Mouse (Mus musculus): Measurements from ENCODE around the gene Olfr231. TPM values are rescaled to one million over a fixed set of nuclear protein-coding genes. Genes with fewer than 3 reads are reported as not detected.

Olfr231 gene
- polyA plus RNA-seq (2016; fragmentation: Nextera tagmentation; extraction: Ambion mirVana): not detected in 2 replicates

DNA sequence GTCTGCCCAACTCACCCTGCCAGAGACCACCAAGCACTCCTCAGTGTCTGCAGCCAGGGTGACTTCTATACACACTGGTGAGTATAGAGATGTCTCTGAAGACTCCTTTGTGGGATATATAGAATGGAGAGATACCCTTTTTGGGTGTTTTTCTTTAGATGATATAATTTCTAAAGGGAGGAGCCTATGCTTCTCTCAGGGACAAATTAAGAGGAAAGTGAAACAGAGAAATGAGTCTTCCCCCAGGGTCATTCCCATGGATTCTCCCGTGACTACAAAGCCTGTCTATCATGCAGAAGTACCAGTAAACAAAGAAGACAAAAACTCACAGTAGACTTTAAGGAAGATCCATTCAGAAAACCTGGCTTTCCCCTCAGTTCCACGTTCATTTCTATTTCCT is at the start of gene Olfr231:
Gene Olfr231, minus strand, starts transcription at position 101 of the 400 bp plus-strand sequence.
- H3K36me3 ChIP-seq: no peaks in the 10 kb centered on the region
- no peak within 1 kb of the TSS for H3K4me3 ChIP-seq
- H3K4me1 ChIP-seq (replicated peaks): no peaks in the 10 kb centered on the region
- no peak for ATAC-seq (ENCODE audit: insufficient number of reproducible peaks, low FRiP score)
- WGBS: 61% methylated on average over 2 of the region's 2 CpGs
- H3K9ac ChIP-seq: no peak within 1 kb of the TSS
- no peak within 1 kb of the TSS for H3K27ac ChIP-seq (ENCODE audit: poor library complexity, severe bottlenecking)
- H3K4me2 ChIP-seq: no peak within 1 kb of the TSS
- H3K9me3 ChIP-seq (replicated peaks): no peaks in the 10 kb centered on the region
- H3K27me3 ChIP-seq (replicated peaks): no peaks in the 10 kb centered on the region

DNA sequence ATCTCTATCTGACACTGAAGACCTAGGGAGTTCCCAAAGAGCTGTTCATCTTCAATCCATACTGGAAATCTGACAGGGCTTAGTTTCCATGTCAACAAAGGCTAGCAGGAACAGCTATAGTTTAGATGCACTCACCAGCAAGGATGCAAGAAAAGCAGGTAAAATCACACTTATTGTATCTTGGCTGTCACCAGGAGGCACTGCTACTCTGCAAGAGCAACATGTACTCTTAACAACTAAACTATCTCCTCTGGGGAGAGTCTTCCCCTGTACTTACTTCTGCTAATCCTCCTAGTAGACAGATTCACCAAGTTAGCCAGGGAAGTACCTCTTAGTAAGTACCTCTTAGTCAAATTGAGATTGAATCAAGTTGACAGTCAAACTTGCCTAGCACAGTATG is 48.1 kb upstream of the Olfr231 start:
- H3K9ac ChIP-seq: no peak overlapping the region
- H3K4me3 ChIP-seq: no peak overlapping the region
- no peak for ATAC-seq (ENCODE audit: insufficient number of reproducible peaks, low FRiP score)
- no peak overlapping the region for H3K27ac ChIP-seq (ENCODE audit: poor library complexity, severe bottlenecking)
- H3K4me2 ChIP-seq: no peak overlapping the region
- H3K4me1 ChIP-seq (replicated peaks): peaks cover 7% of the 10 kb centered on the region; the same call in 1 of the 2 replicates
- H3K36me3 ChIP-seq: no peaks in the 10 kb centered on the region
- no peaks in the 10 kb centered on the region for H3K27me3 ChIP-seq (replicated peaks)
- no peaks in the 10 kb centered on the region for H3K9me3 ChIP-seq (replicated peaks)

DNA sequence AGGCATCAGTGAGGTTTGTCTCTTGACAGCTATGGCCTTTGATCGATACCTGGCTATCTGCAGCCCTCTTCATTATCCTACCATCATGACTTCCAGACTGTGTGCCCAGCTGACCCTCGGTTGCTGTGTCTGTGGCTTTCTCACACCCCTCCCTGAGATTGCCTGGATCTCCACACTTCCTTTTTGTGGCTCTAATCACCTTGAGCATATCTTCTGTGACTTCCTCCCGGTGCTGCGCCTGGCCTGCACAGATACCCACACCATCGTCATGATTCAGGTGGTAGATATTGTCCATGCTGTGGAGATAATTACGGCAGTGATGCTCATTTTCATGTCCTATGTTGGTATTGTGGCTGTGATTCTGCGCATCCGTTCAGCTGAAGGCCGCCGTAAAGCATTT is 38.1 kb upstream of the Olfr231 start:
- H3K4me1 ChIP-seq (replicated peaks): no peaks in the 10 kb centered on the region
- no peaks in the 10 kb centered on the region for H3K27me3 ChIP-seq (replicated peaks)
- ATAC-seq (ENCODE audit: insufficient number of reproducible peaks, low FRiP score): no peak
- H3K9ac ChIP-seq: no peak overlapping the region
- no peak overlapping the region for H3K4me2 ChIP-seq
- H3K4me3 ChIP-seq: no peak overlapping the region
- H3K36me3 ChIP-seq: no peaks in the 10 kb centered on the region
- no peak overlapping the region for H3K27ac ChIP-seq (ENCODE audit: poor library complexity, severe bottlenecking)
- H3K9me3 ChIP-seq (replicated peaks): no peaks in the 10 kb centered on the region
- 78% methylated on average over 10 of the region's 10 CpGs for WGBS

DNA sequence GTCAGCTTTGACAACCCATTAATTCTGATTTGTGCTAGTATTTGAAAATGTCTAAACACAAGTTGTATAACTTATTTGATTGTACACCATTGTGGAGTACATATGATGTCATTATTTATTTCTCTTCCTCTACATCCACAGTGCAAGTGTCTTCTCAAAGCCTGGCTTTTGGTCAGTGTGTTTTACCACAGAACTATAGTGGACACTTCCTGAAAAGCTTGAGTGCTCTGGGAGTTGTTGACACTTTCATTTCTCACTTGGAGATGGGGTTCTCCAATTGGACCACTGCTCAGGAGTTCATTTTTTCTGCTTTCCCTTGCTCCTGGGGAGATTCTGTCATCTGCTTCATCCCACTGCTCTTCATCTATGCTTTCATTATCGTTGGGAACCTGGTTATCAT is 37.5 kb upstream of the Olfr231 start:
- Histone ChIP-seq H3K4me3 (no peak overlapping the region), H3K4me2 (no peak overlapping the region), H3K9me3 (replicated peaks) (no peaks in the 10 kb centered on the region), H3K9ac (no peak overlapping the region), H3K36me3 (no peaks in the 10 kb centered on the region), H3K27ac (ENCODE audit: poor library complexity, severe bottlenecking) (no peak overlapping the region), H3K4me1 (replicated peaks) (no peaks in the 10 kb centered on the region), H3K27me3 (replicated peaks) (no peaks in the 10 kb centered on the region)
- no peak for ATAC-seq (ENCODE audit: insufficient number of reproducible peaks, low FRiP score)
- 72% methylated on average over 1 of the region's 1 CpGs for WGBS

DNA sequence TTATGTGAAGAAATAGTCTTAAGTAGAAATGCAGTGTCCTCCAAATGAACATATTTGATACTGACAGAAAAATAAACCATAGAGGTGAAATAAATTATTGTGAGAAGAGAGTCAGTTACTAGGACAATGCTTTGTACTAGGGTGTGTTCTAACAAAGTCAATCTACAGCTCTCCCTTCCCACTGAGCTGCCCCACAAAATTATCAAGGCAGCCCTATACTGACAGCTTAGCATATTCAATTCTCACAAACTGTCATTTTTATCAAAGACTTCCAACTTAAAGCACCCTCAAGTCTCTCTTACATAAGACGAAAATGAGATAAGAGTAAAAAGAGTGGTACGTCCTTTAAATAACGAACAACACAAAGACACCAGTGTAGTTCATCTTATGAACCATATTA is 36.7 kb upstream of the Olfr231 start:
- no peak overlapping the region for H3K27ac ChIP-seq (ENCODE audit: poor library complexity, severe bottlenecking)

DNA sequence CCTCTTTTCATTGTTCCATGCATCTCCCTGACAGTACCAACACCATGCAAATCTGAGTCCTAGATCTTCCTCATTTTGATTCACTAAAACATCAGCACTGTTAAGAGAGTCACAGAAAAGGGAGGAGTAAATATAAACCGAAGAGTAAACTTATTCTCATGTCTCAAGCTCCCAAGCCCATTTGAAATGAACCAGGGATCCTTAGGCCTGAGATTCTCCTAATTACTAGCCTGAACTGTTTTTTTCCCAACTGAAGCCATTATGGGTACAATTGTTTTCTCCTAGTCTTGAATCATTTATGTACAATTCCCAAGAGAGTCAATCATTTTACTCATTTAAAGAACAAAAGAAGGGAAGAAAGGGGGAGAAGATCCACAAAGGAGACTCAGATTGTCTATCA is 34.4 kb upstream of the Olfr231 start, which contains the start of gene Olfr420:
Gene Olfr420, plus strand, starts transcription at position 301 of the 400 bp plus-strand sequence.
- Histone ChIP-seq H3K4me1 (replicated peaks) (no peaks in the 10 kb centered on the region), H3K36me3 (no peaks in the 10 kb centered on the region), H3K27ac (ENCODE audit: poor library complexity, severe bottlenecking) (no peak within 1 kb of the TSS), H3K9me3 (replicated peaks) (no peaks in the 10 kb centered on the region), H3K9ac (no peak within 1 kb of the TSS), H3K4me3 (no peak within 1 kb of the TSS), H3K27me3 (replicated peaks) (no peaks in the 10 kb centered on the region), H3K4me2 (no peak within 1 kb of the TSS)
- WGBS: 74% methylated on average over 1 of the region's 1 CpGs
- ATAC-seq (ENCODE audit: insufficient number of reproducible peaks, low FRiP score): no peak

More for the DNA sequence above, 36.7 kb upstream of the Olfr231 start:
- Histone ChIP-seq H3K36me3 (no peaks in the 10 kb centered on the region), H3K9me3 (replicated peaks) (no peaks in the 10 kb centered on the region), H3K4me2 (no peak overlapping the region), H3K27me3 (replicated peaks) (no peaks in the 10 kb centered on the region), H3K4me1 (replicated peaks) (no peaks in the 10 kb centered on the region), H3K9ac (no peak overlapping the region), H3K4me3 (no peak overlapping the region)
- no peak for ATAC-seq (ENCODE audit: insufficient number of reproducible peaks, low FRiP score)
- WGBS: 55% methylated on average over 3 of the region's 3 CpGs

DNA sequence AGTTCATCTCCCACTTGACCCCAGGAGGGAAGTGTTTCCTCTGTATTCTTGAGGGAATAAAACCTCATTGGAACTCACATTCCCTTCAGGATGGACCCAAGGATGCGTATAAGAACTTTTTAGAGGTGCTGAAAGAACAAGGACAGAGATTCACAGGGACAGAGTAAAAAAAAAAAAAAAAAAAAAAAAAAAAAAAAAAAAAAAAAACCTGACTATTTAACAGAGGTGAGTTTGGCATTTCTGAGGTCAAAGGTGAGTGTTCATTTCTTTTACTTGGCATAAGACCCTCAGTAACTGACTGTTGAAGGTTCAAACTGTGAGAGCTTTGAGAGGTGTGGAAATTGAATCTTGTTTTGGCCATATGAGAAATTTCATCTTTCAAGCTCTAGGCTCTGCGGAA is 28.3 kb upstream of the Olfr231 start:
- Histone ChIP-seq H3K27me3 (replicated peaks) (no peaks in the 10 kb centered on the region), H3K4me3 (no peak overlapping the region), H3K4me2 (no peak overlapping the region), H3K4me1 (replicated peaks) (no peaks in the 10 kb centered on the region), H3K9ac (no peak overlapping the region), H3K9me3 (replicated peaks) (no peaks in the 10 kb centered on the region), H3K36me3 (no peaks in the 10 kb centered on the region), H3K27ac (ENCODE audit: poor library complexity, severe bottlenecking) (no peak overlapping the region)
- WGBS: 71% methylated on average over 2 of the region's 2 CpGs
- ATAC-seq (ENCODE audit: insufficient number of reproducible peaks, low FRiP score): no peak

DNA sequence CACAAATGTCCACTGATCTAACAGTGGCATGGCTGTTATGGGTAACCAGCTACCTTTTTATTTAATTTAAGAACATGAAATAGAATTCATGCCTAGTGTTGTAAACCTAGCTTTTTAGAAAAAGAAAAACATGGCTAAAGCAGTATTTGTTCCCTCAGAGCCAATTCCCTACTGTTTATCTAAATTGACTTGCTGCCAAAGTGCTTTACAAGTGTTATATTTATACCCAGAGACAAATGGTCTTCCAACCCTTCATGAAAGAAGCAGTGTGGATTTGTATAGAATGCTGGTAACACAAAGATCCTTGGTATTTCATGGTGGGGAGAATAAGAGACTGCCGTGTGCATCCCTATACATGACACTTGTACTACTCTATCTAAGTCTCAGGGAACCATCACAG is 25.7 kb upstream of the Olfr231 start:
- no peak for ATAC-seq (ENCODE audit: insufficient number of reproducible peaks, low FRiP score)
- H3K4me1 ChIP-seq (replicated peaks): no peaks in the 10 kb centered on the region

DNA sequence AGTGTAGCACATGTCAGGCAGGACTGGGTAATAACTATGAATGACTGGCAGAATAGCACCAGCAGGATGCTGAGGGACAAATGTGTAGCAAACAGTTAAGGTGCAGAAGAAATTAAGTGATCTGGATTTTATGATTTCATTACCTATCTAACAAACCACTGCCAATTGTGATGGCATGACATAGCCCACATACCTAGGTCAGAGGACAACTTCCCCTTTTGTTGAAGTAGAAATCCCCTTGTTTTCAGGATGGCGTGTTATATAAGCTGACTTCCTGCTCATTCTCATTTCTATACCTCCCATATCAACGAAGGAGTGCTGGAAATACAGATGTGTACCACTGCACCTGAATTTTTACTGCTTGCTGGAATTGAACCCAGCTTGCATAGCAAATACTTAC is 20.4 kb upstream of the Olfr231 start:
- no peaks in the 10 kb centered on the region for H3K9me3 ChIP-seq (replicated peaks)
- 71% methylated on average over 2 of the region's 2 CpGs for WGBS
- H3K27me3 ChIP-seq (replicated peaks): no peaks in the 10 kb centered on the region
- no peak overlapping the region for H3K9ac ChIP-seq
- H3K4me3 ChIP-seq: no peak overlapping the region
- no peak overlapping the region for H3K4me2 ChIP-seq
- H3K4me1 ChIP-seq (replicated peaks): no peaks in the 10 kb centered on the region
- H3K27ac ChIP-seq (ENCODE audit: poor library complexity, severe bottlenecking): no peak overlapping the region
- no peaks in the 10 kb centered on the region for H3K36me3 ChIP-seq
- no peak for ATAC-seq (ENCODE audit: insufficient number of reproducible peaks, low FRiP score)

More for the DNA sequence above, 25.7 kb upstream of the Olfr231 start:
- Histone ChIP-seq H3K4me2 (no peak overlapping the region), H3K27ac (ENCODE audit: poor library complexity, severe bottlenecking) (no peak overlapping the region), H3K9me3 (replicated peaks) (no peaks in the 10 kb centered on the region), H3K27me3 (replicated peaks) (no peaks in the 10 kb centered on the region), H3K9ac (no peak overlapping the region), H3K36me3 (no peaks in the 10 kb centered on the region), H3K4me3 (no peak overlapping the region)
- WGBS: 66% methylated on average over 1 of the region's 1 CpGs

DNA sequence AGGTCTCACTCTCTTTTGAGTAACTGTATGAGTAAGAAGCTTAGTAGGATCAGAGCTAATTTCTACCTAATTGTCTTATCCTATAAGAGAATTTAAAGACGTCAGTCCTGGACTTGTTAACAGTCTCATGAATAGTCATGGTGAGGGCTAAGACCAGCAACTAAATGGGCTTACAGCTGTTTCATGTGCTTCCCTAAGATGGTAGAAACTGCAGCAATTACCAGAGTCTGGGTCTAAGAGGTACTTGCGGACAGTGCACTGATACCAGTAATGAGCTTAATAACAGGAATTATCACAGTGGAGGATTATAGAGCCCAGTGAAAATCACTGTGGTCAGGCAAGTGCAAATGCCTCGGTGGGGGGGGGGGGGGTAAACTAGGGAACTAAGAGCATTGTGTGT is 11.0 kb upstream of the Olfr231 start:
- Histone ChIP-seq H3K27me3 (replicated peaks) (no peaks in the 10 kb centered on the region), H3K9ac (no peak overlapping the region), H3K27ac (ENCODE audit: poor library complexity, severe bottlenecking) (no peak overlapping the region), H3K4me3 (no peak overlapping the region), H3K9me3 (replicated peaks) (no peaks in the 10 kb centered on the region), H3K4me2 (no peak overlapping the region), H3K4me1 (replicated peaks) (no peaks in the 10 kb centered on the region), H3K36me3 (no peaks in the 10 kb centered on the region)
- 70% methylated on average over 3 of the region's 3 CpGs for WGBS
- ATAC-seq (ENCODE audit: insufficient number of reproducible peaks, low FRiP score): no peak

DNA sequence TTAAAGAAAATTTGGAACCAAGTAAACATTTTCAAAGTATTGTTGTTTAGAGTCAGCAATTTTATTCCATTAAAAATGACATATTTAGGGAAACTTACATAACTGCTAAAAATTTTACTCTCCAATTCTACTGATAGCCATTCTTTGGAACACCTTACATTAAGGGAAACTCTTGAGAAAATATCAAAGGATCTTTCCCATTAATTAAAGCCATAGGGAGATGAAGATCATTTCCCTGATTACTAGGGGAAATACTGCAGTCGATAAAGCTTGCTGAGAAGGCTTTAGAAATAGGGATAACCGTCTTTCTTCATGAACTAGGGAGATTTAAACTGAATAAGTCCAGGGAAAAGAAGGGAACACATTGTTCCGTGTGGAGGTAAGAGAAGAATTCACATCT is 10.3 kb upstream of the Olfr231 start, which contains the start of gene Olfr424:
Gene Olfr424, plus strand, starts transcription at position 301 of the 400 bp plus-strand sequence.
- no peak within 1 kb of the TSS for H3K4me2 ChIP-seq
- H3K9ac ChIP-seq: no peak within 1 kb of the TSS
- H3K27ac ChIP-seq (ENCODE audit: poor library complexity, severe bottlenecking): no peak within 1 kb of the TSS
- WGBS: 78% methylated on average over 3 of the region's 3 CpGs
- no peaks in the 10 kb centered on the region for H3K9me3 ChIP-seq (replicated peaks)
- no peak for ATAC-seq (ENCODE audit: insufficient number of reproducible peaks, low FRiP score)
- no peaks in the 10 kb centered on the region for H3K36me3 ChIP-seq
- no peak within 1 kb of the TSS for H3K4me3 ChIP-seq
- no peaks in the 10 kb centered on the region for H3K4me1 ChIP-seq (replicated peaks)
- no peaks in the 10 kb centered on the region for H3K27me3 ChIP-seq (replicated peaks)

DNA sequence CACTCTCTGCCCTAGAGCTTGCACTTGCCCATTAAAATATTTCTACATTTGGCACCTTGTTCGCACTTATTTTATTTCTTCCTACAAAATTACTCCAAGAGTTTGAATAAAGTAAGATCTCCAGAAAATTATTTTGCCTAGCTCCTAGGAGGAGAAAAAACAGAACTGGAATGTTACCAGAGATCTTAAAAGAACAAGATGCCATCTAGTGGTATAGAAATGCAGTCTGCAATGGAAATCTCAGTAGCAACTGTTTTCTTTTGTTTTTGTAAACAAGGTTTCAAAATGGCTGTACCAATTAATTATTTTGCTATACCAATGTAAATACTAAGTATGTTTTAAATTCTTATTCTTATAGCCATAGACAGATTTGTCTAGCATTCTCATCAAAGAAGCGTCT is 17.2 kb downstream of the Olfr231 start:
- H3K9ac ChIP-seq: no peak overlapping the region
- no peaks in the 10 kb centered on the region for H3K9me3 ChIP-seq (replicated peaks)
- H3K36me3 ChIP-seq: no peaks in the 10 kb centered on the region
- no peak overlapping the region for H3K4me3 ChIP-seq
- H3K27ac ChIP-seq (ENCODE audit: poor library complexity, severe bottlenecking): no peak overlapping the region
- no peak for ATAC-seq (ENCODE audit: insufficient number of reproducible peaks, low FRiP score)
- no peaks in the 10 kb centered on the region for H3K27me3 ChIP-seq (replicated peaks)
- no peaks in the 10 kb centered on the region for H3K4me1 ChIP-seq (replicated peaks)
- no peak overlapping the region for H3K4me2 ChIP-seq
- WGBS: 50% methylated on average over 2 of the region's 2 CpGs
